Mouse (Mus musculus) CH12.LX (cell line): Measurements from ENCODE around the gene Gtsf1l. TPM values are rescaled to one million over a fixed set of nuclear protein-coding genes. Genes with fewer than 3 reads are reported as not detected.

ENCODE experiments used
- DNase-seq: peaks from one replicate; pipeline ENCODE4 v3.0.0-alpha.2; 2013; ENCODE audit errors: extremely low read depth
- H3K27ac ChIP-seq: 2 replicates; pipeline ENCODE4 v1.5.1; 2012; ENCODE audit warnings: low read depth, mild to moderate bottlenecking, control low read depth, moderate library complexity; ENCODE audit not compliant: insufficient read depth
- H3K27me3 ChIP-seq: replicated peaks from 2 replicates; pipeline ENCODE3; 2012; ENCODE audit warnings: inconsistent platforms
- H3K36me3 ChIP-seq, 2 experiments: replicated peaks in 1 of 2; 2 replicates each; pipeline versions ENCODE3 to v1.6.1; 2012; ENCODE audit warnings: inconsistent platforms in 1 of 2, low read length in 1 of 2, mild to moderate bottlenecking in 1 of 2, mixed read lengths in 1 of 2, moderate library complexity in 1 of 2; ENCODE audit not compliant: control insufficient read depth in 1 of 2, insufficient read depth in 1 of 2
- H3K4me1 ChIP-seq, 2 experiments: 2 replicates each; pipeline ENCODE4 v1.6.1; 2012; ENCODE audit warnings: inconsistent platforms in 1 of 2, moderate library complexity in 1 of 2; ENCODE audit not compliant: insufficient read depth in 2 of 2, control insufficient read depth in 1 of 2
- H3K4me2 ChIP-seq: 2 replicates; pipeline ENCODE4 v1.6.1; 2012; ENCODE audit warnings: low read depth, mild to moderate bottlenecking, control low read depth; ENCODE audit not compliant: poor library complexity, insufficient read depth, severe bottlenecking
- H3K4me3 ChIP-seq, 3 experiments: fragments of 150-350 bp in 1 of 3; sonication (generic) in 1 of 3; replicated peaks in 1 of 3; 2 replicates each; pipeline versions ENCODE3 to v1.5.1; 2011 to 2012; ENCODE audit warnings: low read depth in 2 of 3, low read length in 2 of 3, mild to moderate bottlenecking in 2 of 3, moderate library complexity in 2 of 3, control low read depth in 1 of 3, improper control_type of control experiment in 1 of 3, inconsistent platforms in 1 of 3, mixed read lengths in 1 of 3; ENCODE audit not compliant: poor library complexity in 1 of 3
- H3K79me2 ChIP-seq: replicated peaks from 2 replicates; pipeline ENCODE4 v1.6.1; 2012; ENCODE audit warnings: mild to moderate bottlenecking, moderate library complexity; ENCODE audit not compliant: control insufficient read depth, poor library complexity, insufficient read depth, severe bottlenecking; ENCODE audit errors: extremely low read depth
- H3K9ac ChIP-seq: 2 replicates; pipeline ENCODE4 v1.6.1; 2012; ENCODE audit warnings: low read depth, mild to moderate bottlenecking, control low read depth, moderate library complexity; ENCODE audit not compliant: insufficient read depth
- H3K9me3 ChIP-seq: replicated peaks from 2 replicates; pipeline ENCODE3; 2012; ENCODE audit warnings: low read length, inconsistent platforms, mixed read lengths
- CHD2 ChIP-seq: IDR thresholded peaks from 2 replicates; pipeline ENCODE4 v1.6.1; 2011; ENCODE audit warnings: low read length, improper control_type of control experiment
- ELF1 ChIP-seq: IDR thresholded peaks from 2 replicates; pipeline ENCODE4 v1.6.1; 2014; ENCODE audit warnings: low read depth, mild to moderate bottlenecking, inconsistent platforms, low read length, improper control_type of control experiment
- EP300 ChIP-seq: IDR thresholded peaks from 2 replicates; pipeline ENCODE4 v1.6.1; 2011; ENCODE audit warnings: low read length, improper control_type of control experiment
- GABPA ChIP-seq: IDR thresholded peaks from 2 replicates; pipeline ENCODE4 v1.6.1; 2012; ENCODE audit warnings: low read depth, low read length, improper control_type of control experiment, inconsistent platforms; ENCODE audit not compliant: insufficient replicate concordance
- HCFC1 ChIP-seq: IDR thresholded peaks from 2 replicates; pipeline ENCODE4 v1.6.1; 2012; ENCODE audit warnings: low read depth, mild to moderate bottlenecking, inconsistent platforms, low read length, improper control_type of control experiment
- IRF4 ChIP-seq: IDR thresholded peaks from 2 replicates; pipeline ENCODE4 v1.6.1; 2014; ENCODE audit warnings: low read depth, mild to moderate bottlenecking, inconsistent platforms, low read length, improper control_type of control experiment
- MAFK ChIP-seq: IDR thresholded peaks from 2 replicates; pipeline ENCODE4 v1.6.1; 2011; ENCODE audit warnings: low read length, improper control_type of control experiment; ENCODE audit not compliant: insufficient replicate concordance
- MAX ChIP-seq: IDR thresholded peaks from 2 replicates; pipeline ENCODE4 v1.6.1; 2011; ENCODE audit warnings: low read length, improper control_type of control experiment
- MAZ ChIP-seq: IDR thresholded peaks from 2 replicates; pipeline ENCODE4 v1.6.1; 2012; ENCODE audit warnings: low read depth, mild to moderate bottlenecking, inconsistent platforms, low read length, improper control_type of control experiment, moderate library complexity
- MYC ChIP-seq: IDR thresholded peaks from 2 replicates; pipeline ENCODE4 v1.6.1; 2011; ENCODE audit warnings: low read depth, mild to moderate bottlenecking, improper control_type of control experiment, low read length
- NELFE ChIP-seq: IDR thresholded peaks from 2 replicates; pipeline ENCODE4 v1.6.1; 2011; ENCODE audit warnings: low read depth, low read length, improper control_type of control experiment
- NRF1 ChIP-seq: IDR thresholded peaks from 2 replicates; pipeline ENCODE4 v1.6.1; 2014; ENCODE audit warnings: low read depth, mild to moderate bottlenecking, inconsistent platforms, low read length, improper control_type of control experiment, moderate library complexity
- PAX5 ChIP-seq: IDR thresholded peaks from 2 replicates; pipeline ENCODE4 v1.6.1; 2012; ENCODE audit warnings: low read length, inconsistent platforms, mixed read lengths
- RAD21 ChIP-seq: IDR thresholded peaks from 2 replicates; pipeline ENCODE4 v1.6.1; 2011; ENCODE audit warnings: low read depth, mild to moderate bottlenecking, low read length, improper control_type of control experiment, moderate library complexity
- RCOR1 ChIP-seq: conservative IDR thresholded peaks from 2 replicates; pipeline ENCODE4 v1.6.1; 2012; ENCODE audit warnings: low read depth, mild to moderate bottlenecking, inconsistent platforms, low read length, improper control_type of control experiment
- SMC3 ChIP-seq: IDR thresholded peaks from 2 replicates; pipeline ENCODE4 v1.6.1; 2011; ENCODE audit warnings: low read depth, low read length, improper control_type of control experiment
- TBP ChIP-seq: conservative IDR thresholded peaks from 2 replicates; pipeline ENCODE4 v1.6.1; 2011; ENCODE audit warnings: low read depth, low read length, improper control_type of control experiment
- USF1 ChIP-seq: IDR thresholded peaks from 2 replicates; pipeline ENCODE4 v1.6.1; 2014; ENCODE audit warnings: low read depth, mild to moderate bottlenecking, inconsistent platforms, low read length, improper control_type of control experiment
- USF2 ChIP-seq: conservative IDR thresholded peaks from 2 replicates; pipeline ENCODE4 v1.6.1; 2011; ENCODE audit warnings: low read depth, low read length, improper control_type of control experiment
- ZC3H11A ChIP-seq: IDR thresholded peaks from 2 replicates; pipeline ENCODE4 v1.6.1; 2012; ENCODE audit warnings: low read depth, mild to moderate bottlenecking, inconsistent platforms, low read length, improper control_type of control experiment
- ZKSCAN1 ChIP-seq: IDR thresholded peaks from 2 replicates; pipeline ENCODE4 v1.6.1; 2012; ENCODE audit warnings: low read depth, inconsistent platforms, low read length, improper control_type of control experiment, borderline replicate concordance
- ZMIZ1 ChIP-seq: IDR thresholded peaks from 2 replicates; pipeline ENCODE4 v1.6.1; 2012; ENCODE audit warnings: low read depth, mild to moderate bottlenecking, inconsistent platforms, low read length, improper control_type of control experiment
- ZNF384 ChIP-seq: IDR thresholded peaks from 2 replicates; pipeline ENCODE4 v1.6.1; 2012; ENCODE audit warnings: low read depth, low read length, improper control_type of control experiment, inconsistent platforms
- dilution Hi-C: fragments of 300-500 bp; cut with MboI; formaldehyde crosslinking; loops from 2 replicates; pipeline ENCODE4 v1.14.3; 2020; ENCODE audit warnings: low sequenced_read_pairs; ENCODE audit not compliant: extremely low pct_unique_long_range_greater_than_20kb, extremely low pct_ligation_motif_present
- in situ Hi-C: fragments of 300-500 bp; cut with MboI; formaldehyde crosslinking; loops from 3 replicates; pipeline ENCODE4 v1.14.3; 2019; ENCODE audit warnings: low sequenced_read_pairs, low pct_ligation_motif_present, low pct_unique_long_range_greater_than_20kb, mixed read lengths
- polyA plus RNA-seq: library from polyadenylated mRNA; unstranded; fragments of >175 nt; gene quantifications from 2 replicates; pipeline ENCODE4 v1.2.1, GENCODE M21; 2012; ENCODE audit warnings: low read depth; ENCODE audit not compliant: insufficient read length
- total RNA-seq, 2 experiments: library from RNA; depleted of rRNA; stranded (reverse); fragments of 300-350 nt in 1 of 2; fragments of >200 nt in 1 of 2; gene quantifications; 2 replicates each; pipeline ENCODE4 v1.2.3; 2012 to 2014

Gtsf1l gene
- total and polyA plus RNA-seq, 3 experiments, result not detected

- peaks cover 42 to 74% of the 10 kb centered on the region in 2 experiments for H3K36me3 ChIP-seq
- dilution Hi-C loops (no loop called here), in situ Hi-C loops (no loop called here)
- H3K4me3 ChIP-seq, result no peak overlapping the region
- H3K79me2 ChIP-seq, result peaks cover 18% of the 10 kb centered on the region
- TF ChIP-seq NELFE, result no peak
- no peak for TF ChIP-seq ZNF384
- no peak for TF ChIP-seq MAZ
- no peak for TF ChIP-seq SMC3
- TF ChIP-seq ZMIZ1, result no peak
- no peak for TF ChIP-seq NRF1
- H3K27ac ChIP-seq, result no peak overlapping the region
- no peaks in the 10 kb centered on the region for H3K9me3 ChIP-seq
- peaks cover 10 to 37% of the 10 kb centered on the region in 2 experiments for H3K4me1 ChIP-seq
- no peak overlapping the region for H3K9ac ChIP-seq
- H3K4me2 ChIP-seq, result no peak overlapping the region
- DNase-seq, result no peak
- H3K27me3 ChIP-seq, result no peaks in the 10 kb centered on the region
Observed at GRCm38 (mm10) chr2:163062119-163062508, 25.5 kb downstream of the Gtsf1l start.

- Histone ChIP-seq H3K9ac (no peak overlapping the region), H3K4me3 (no peak overlapping the region)
Observed at GRCm38 (mm10) chr2:163061203-163062118, 26.2 kb downstream of the Gtsf1l start.

DNA sequence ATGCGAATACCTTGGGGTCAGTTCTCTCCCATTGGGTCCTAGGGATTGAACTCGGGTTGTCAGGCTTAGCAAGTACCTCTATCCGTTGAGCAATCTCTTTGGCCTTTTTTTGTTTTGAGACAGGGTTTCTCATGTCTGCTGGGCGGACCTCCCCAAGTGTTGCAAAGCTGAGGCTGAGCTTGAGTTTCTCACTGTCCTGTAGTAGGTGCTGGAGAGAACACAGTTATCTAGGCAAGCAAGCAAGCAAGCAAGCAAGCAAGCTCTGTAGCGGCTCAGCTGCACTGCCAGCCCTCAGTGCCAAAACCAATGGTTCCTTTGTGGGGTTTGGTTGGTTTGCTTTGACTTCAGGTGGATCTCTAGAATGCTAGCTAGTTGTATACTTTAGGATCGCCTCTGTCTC, 27.0 kb downstream of the Gtsf1l start:
- peaks cover 35 to 61% of the 10 kb centered on the region in 2 experiments for H3K36me3 ChIP-seq
- H3K4me1 ChIP-seq, result peaks cover 16 to 52% of the 10 kb centered on the region in 2 experiments
- no peak for DNase-seq
- H3K4me2 ChIP-seq, result no peak overlapping the region
- H3K27ac ChIP-seq, result no peak overlapping the region
- in situ Hi-C loops, result no loop called here
- dilution Hi-C loops, result no loop called here
- H3K9ac ChIP-seq, result no peak overlapping the region
- H3K9me3 ChIP-seq, result no peaks in the 10 kb centered on the region
- no peak overlapping the region for H3K4me3 ChIP-seq
- no peaks in the 10 kb centered on the region for H3K27me3 ChIP-seq
- peaks cover 33% of the 10 kb centered on the region for H3K79me2 ChIP-seq
- TF ChIP-seq CHD2 (no peak), MAFK (no peak), PAX5 (no peak), ZNF384 (no peak), RCOR1 (no peak), USF2 (no peak), MYC (no peak), EP300 (no peak), SMC3 (no peak), IRF4 (no peak), MAZ (no peak), GABPA (no peak), ELF1 (no peak), NELFE (no peak), USF1 (no peak), ZKSCAN1 (no peak), MAX (no peak)

More at GRCm38 (mm10) chr2:163061203-163062118, 26.2 kb downstream of the Gtsf1l start:
- peaks cover 40 to 69% of the 10 kb centered on the region in 2 experiments for H3K36me3 ChIP-seq
- H3K9me3 ChIP-seq, result no peaks in the 10 kb centered on the region
- peaks cover 16 to 44% of the 10 kb centered on the region in 2 experiments for H3K4me1 ChIP-seq
- in situ Hi-C loops, result no loop called here
- DNase-seq, result peak; percentile 30
- dilution Hi-C loops, result no loop called here
- TF ChIP-seq HCFC1 (no peak), ZNF384 (no peak), TBP (no peak), MAFK (no peak), RAD21 (no peak), ZC3H11A (no peak), ZKSCAN1 (peak; percentile 18; the same call in 1 of the 2 replicates), MAX (peak; percentile 61; the same call in 1 of the 2 replicates), MYC (peak; percentile 57), NRF1 (no peak), USF1 (no peak), EP300 (no peak)
- H3K27ac ChIP-seq, result peak overlapping the region; percentile 0; the same call in 1 of the 2 replicates
- peaks cover 24% of the 10 kb centered on the region for H3K79me2 ChIP-seq
- H3K27me3 ChIP-seq, result no peaks in the 10 kb centered on the region
- no peak overlapping the region for H3K4me2 ChIP-seq
